Mouse (Mus musculus) cortical plate, adult 2 months (tissue): ENCODE measurements around the gene Chd6. TPM values are rescaled to one million over a fixed set of nuclear protein-coding genes. Genes with fewer than 3 reads are reported as not detected.

Experiments used
- H3K27ac ChIP-seq: fragments of 200-500 bp; 2 replicates; pipeline ENCODE4 v1.5.1; 2012; ENCODE audit warnings: low read length, control low read depth, inconsistent platforms; ENCODE audit not compliant: insufficient read depth
- H3K4me1 ChIP-seq: fragments of 200-500 bp; 2 replicates; pipeline ENCODE4 v1.6.1; 2011; ENCODE audit warnings: low read length; ENCODE audit not compliant: control insufficient read depth, insufficient read depth
- H3K4me3 ChIP-seq: fragments of 200-500 bp; 2 replicates; pipeline ENCODE4 v1.5.1; 2011; ENCODE audit warnings: mild to moderate bottlenecking, low read length, control low read depth; ENCODE audit not compliant: insufficient read depth
- CTCF ChIP-seq: fragments of 200-500 bp; IDR thresholded peaks from 2 replicates; pipeline ENCODE4 v1.5.1; 2011; ENCODE audit warnings: mild to moderate bottlenecking, control low read depth, low read length; ENCODE audit not compliant: insufficient read depth; ENCODE audit errors: extremely low read depth
- POLR2A ChIP-seq: fragments of 200-500 bp; IDR thresholded peaks from 2 replicates; pipeline ENCODE4 v1.6.1; 2011; ENCODE audit warnings: mild to moderate bottlenecking, low read length, control low read depth; ENCODE audit not compliant: insufficient read depth; ENCODE audit errors: extremely low read depth
- polyA plus RNA-seq: library from polyadenylated mRNA; depleted of rRNA; stranded (reverse); fragments of >200 nt; gene quantifications from 2 replicates; pipeline ENCODE4 v1.2.3, GENCODE M21; 2012

Gene Chd6
- polyA plus RNA-seq, 1 experiment: 26.7 TPM

DNA sequence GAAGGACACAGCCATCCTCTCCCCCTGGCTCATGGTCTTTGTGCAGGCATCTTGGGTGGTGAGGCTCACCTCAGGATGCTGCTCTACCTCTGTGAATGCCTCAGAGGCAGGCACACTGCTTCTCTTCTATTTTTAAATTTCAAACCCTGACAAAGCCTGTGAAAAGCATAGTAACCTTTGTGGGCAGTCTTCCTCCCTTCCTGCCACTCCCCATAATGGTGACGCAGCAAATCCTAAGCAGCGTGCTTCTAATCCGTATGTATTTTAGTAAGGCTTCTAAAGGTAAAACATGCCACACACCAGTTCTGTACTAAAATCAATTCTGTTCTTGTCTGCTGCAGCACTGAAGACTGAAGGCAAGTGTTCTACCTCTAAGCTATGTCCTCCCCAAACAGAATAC lies 116.4 kb downstream of the Chd6 start:
- Histone ChIP-seq H3K4me1 (no peaks in the 10 kb centered on the region), H3K4me3 (no peak overlapping the region), H3K27ac (no peak overlapping the region)
- TF ChIP-seq CTCF (no peak), POLR2A (no peak)

- no peak for TF ChIP-seq POLR2A
- TF ChIP-seq CTCF: no peak
- no peak overlapping the region for H3K27ac ChIP-seq
Measured at GRCm38 (mm10) chr2:160990339-160991070, 118.4 kb downstream of the Chd6 start.

GRCm38 (mm10) chr2:160987503-160987902 lies 121.4 kb downstream of the Chd6 start:
- H3K27ac ChIP-seq: no peak overlapping the region
- no peak overlapping the region for H3K4me3 ChIP-seq
- peaks cover 3% of the 10 kb centered on the region; the same call in 1 of the 2 replicates for H3K4me1 ChIP-seq
- TF ChIP-seq CTCF: no peak
- TF ChIP-seq POLR2A: no peak

More at GRCm38 (mm10) chr2:160990339-160991070, 118.4 kb downstream of the Chd6 start:
- no peak overlapping the region for H3K4me3 ChIP-seq
- no peaks in the 10 kb centered on the region for H3K4me1 ChIP-seq

DNA sequence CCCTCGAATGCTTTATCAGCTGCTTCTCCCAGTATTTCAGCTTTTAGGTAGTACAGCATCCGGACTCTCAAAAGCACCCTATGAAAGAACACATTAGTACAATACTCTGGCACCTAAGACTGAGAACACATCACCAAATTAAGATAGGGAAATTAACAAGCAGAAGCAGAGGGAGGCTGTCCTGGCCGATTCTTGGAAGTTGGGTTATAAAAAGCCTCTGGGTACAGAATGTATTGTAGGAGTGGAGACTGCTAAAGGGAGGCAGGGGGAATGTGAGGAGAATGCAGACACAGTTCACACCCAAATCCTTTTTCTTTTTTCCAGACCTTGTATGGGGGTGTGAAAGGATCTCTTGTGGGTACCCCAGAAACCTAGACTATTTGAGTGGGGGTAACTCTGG lies 126.2 kb downstream of the Chd6 start:
- peaks cover 7% of the 10 kb centered on the region; the same call in 1 of the 2 replicates for H3K4me1 ChIP-seq
- H3K4me3 ChIP-seq: no peak overlapping the region
- TF ChIP-seq CTCF: no peak
- no peak for TF ChIP-seq POLR2A
- peak overlapping the region; percentile 83; the same call in 1 of the 2 replicates for H3K27ac ChIP-seq

DNA sequence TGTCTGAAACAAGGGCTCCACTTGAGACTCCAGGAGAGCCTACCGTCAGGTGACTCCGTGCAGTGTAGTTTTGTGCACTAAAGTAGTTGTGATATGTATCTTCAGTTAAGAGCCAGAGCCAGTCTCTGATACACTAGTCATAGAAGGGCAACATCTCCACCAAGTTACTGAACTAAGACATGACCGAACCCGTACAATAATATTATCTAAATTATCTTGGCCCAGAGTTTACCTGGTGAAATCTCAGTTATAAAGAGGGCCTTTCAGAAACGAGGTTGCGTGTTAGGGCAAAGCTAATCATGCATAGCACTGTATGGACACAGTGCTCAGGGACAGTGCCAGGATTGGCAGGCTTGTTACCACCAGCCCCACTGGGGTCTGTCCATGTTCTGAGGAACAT lies 127.1 kb downstream of the Chd6 start:
- no peak overlapping the region for H3K27ac ChIP-seq
- TF ChIP-seq POLR2A: no peak
- no peak overlapping the region for H3K4me3 ChIP-seq
- peaks cover 8% of the 10 kb centered on the region; the same call in 1 of the 2 replicates for H3K4me1 ChIP-seq

GRCm38 (mm10) chr2:160978651-160979050 lies 130.2 kb downstream of the Chd6 start:
- TF ChIP-seq CTCF (no peak), POLR2A (no peak)
- peaks cover 8% of the 10 kb centered on the region; the same call in 1 of the 2 replicates for H3K4me1 ChIP-seq
- H3K4me3 ChIP-seq: no peak overlapping the region
- no peak overlapping the region for H3K27ac ChIP-seq

- Histone ChIP-seq H3K4me3 (no peak overlapping the region), H3K27ac (no peak overlapping the region), H3K4me1 (peaks cover 3% of the 10 kb centered on the region; the same call in 1 of the 2 replicates)
- no peak for TF ChIP-seq CTCF
- TF ChIP-seq POLR2A: no peak
Measured at GRCm38 (mm10) chr2:160977248-160977647, 131.6 kb downstream of the Chd6 start.

GRCm38 (mm10) chr2:160973648-160974215 lies 135.1 kb downstream of the Chd6 start:
- no peak for TF ChIP-seq CTCF
- no peak for TF ChIP-seq POLR2A
- no peak overlapping the region for H3K27ac ChIP-seq
- H3K4me1 ChIP-seq: peaks cover 3% of the 10 kb centered on the region; the same call in 1 of the 2 replicates
- H3K4me3 ChIP-seq: no peak overlapping the region

DNA sequence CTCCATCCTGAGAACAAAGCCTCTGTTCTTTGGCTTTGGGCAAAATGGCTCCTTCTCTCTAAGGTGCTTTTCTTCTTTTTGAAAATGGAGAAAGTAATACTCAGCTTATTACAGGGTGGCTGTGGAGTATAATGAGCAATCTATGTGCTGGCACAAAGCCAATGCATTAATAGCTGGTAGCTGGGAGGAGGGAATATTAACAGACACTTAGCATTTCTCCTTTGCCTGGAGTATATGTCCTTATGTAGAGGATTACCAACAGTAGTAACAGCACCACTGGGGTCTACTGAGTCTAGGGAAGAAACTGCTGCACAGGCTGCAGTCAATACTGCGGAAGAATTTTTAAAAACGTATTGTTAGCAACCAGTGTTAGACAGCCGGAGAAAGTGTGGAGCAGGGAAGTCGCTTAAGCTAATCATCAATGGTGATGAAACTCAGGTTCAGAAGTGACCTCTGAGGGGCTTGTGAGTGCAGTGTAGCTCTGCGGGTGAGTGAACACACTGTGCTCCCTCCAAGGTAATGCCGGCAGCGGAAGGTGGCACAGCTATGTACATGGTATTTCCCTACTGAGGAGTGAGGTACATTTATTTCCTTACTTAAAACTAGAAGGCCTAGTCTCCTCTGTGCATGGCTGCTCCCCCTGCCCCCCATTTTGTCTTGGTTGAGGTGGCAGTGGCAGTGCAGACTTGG lies 136.6 kb downstream of the Chd6 start:
- no peak for TF ChIP-seq POLR2A
- TF ChIP-seq CTCF: no peak
- no peak overlapping the region for H3K4me3 ChIP-seq
- no peaks in the 10 kb centered on the region for H3K4me1 ChIP-seq
- no peak overlapping the region for H3K27ac ChIP-seq

DNA sequence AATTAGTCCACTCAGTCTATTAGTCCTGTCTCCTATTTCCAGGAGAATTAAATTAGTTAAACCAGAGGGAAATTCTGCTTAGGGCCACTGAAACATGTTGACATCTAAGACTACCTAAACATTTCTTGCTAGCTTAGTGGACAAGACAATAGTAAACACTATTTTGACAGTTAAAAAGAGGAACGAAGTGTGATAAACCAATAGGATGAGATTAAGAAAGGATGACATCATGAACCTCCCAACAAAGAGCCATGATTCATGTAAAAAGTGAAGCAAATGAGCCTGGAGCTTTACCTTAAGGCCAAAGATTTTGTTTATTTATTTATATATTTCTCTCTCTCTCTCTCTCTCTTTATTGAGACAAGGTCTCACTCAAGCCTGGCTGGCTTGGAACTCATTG lies 146.7 kb downstream of the Chd6 start:
- no peak overlapping the region for H3K4me3 ChIP-seq
- no peak overlapping the region for H3K27ac ChIP-seq
- TF ChIP-seq POLR2A: no peak
- no peak for TF ChIP-seq CTCF
- H3K4me1 ChIP-seq: no peaks in the 10 kb centered on the region
